ENCODE assay signal across 14 mouse cellular contexts in genomic region chr17:14714782-14715181, GRCm38 (mm10). TPM values are rescaled to one million over a fixed set of nuclear protein-coding genes. Genes with fewer than 3 reads are reported as not detected.
A peak's percentile ranks its signal among the peaks of the same experiment; 100 is the strongest.
DNase-seq lines count a peak whose midpoint lies in the region; ATAC-seq lines count a peak whose summit lies in the region.
"Had no signal": no experiment of that assay in that cellular context is flagged by ENCODE, and none has a peak within 500 bp of the region (broad histone marks: within the 10 kb centered on the region; RNA-seq: fewer than 3 reads in every experiment).

No protein-coding gene starts in this region.

- H3K27me3 ChIP-seq in midbrain, embryonic 16.5 days (ENCODE audit: control insufficient read depth, insufficient read depth, low read depth, low read length), result no peaks in the 10 kb centered on the region
- no peaks in the 10 kb centered on the region for H3K27me3 ChIP-seq in midbrain, embryonic 14.5 days (ENCODE audit: control insufficient read depth, insufficient read depth, low read length)
- H3K27me3 ChIP-seq in intestine, embryonic 16.5 days (replicated peaks; ENCODE audit: control insufficient read depth, insufficient read depth, low read length), result no peaks in the 10 kb centered on the region
- H3K27me3 ChIP-seq: forebrain, embryonic 12.5 days had no signal

- no peak overlapping the region for H3K27ac ChIP-seq in midbrain, embryonic 16.5 days (ENCODE audit: low read length)
- no peak overlapping the region for H3K27ac ChIP-seq in midbrain, embryonic 14.5 days (replicated peaks; ENCODE audit: low read depth, low read length)
- H3K27ac ChIP-seq in intestine, embryonic 16.5 days (ENCODE audit: low read length), result no peak overlapping the region
- H3K27ac ChIP-seq: forebrain, embryonic 12.5 days; liver, embryonic 14.5 days; stomach, postnatal 0 days had no signal

- no peak overlapping the region for H3K9ac ChIP-seq in midbrain, embryonic 16.5 days (ENCODE audit: low read depth, low read length)
- H3K9ac ChIP-seq in midbrain, embryonic 14.5 days (replicated peaks; ENCODE audit: low read length), result no peak overlapping the region
- H3K9ac ChIP-seq in intestine, embryonic 16.5 days (ENCODE audit: low read depth, low read length), result no peak overlapping the region
- H3K9ac ChIP-seq: forebrain, embryonic 12.5 days; liver, embryonic 14.5 days had no signal

- H3K36me3 ChIP-seq in midbrain, embryonic 16.5 days (ENCODE audit: control insufficient read depth, insufficient read depth, low read length), result no peaks in the 10 kb centered on the region
- no peaks in the 10 kb centered on the region for H3K36me3 ChIP-seq in midbrain, embryonic 14.5 days (ENCODE audit: control insufficient read depth, insufficient read depth, low read length)
- no peaks in the 10 kb centered on the region for H3K36me3 ChIP-seq in intestine, embryonic 16.5 days (ENCODE audit: control insufficient read depth, insufficient read depth, low read length)
- H3K36me3 ChIP-seq: forebrain, embryonic 12.5 days had no signal

- no peak for DNase-seq in frontal cortex, postnatal 36 days (ENCODE audit: low spot score in 2 of 2)
- DNase-seq in midbrain, embryonic 14.5 days, result no peak
- peak; percentile 13 for DNase-seq in telencephalon, adult 2 months (ENCODE audit: low read depth, low spot score)
- DNase-seq in cerebellum, adult 8-10 months, result no peak
- DNase-seq in thymus, postnatal 4 days, result no peak
- DNase-seq: adrenal gland, adult 8-10 months; cerebellum, postnatal 10 days; kidney, adult 9 months had no signal

- no peaks in the 10 kb centered on the region for H3K9me3 ChIP-seq in midbrain, embryonic 16.5 days (replicated peaks; ENCODE audit: control insufficient read depth, low read length, poor library complexity, severe bottlenecking)
- H3K9me3 ChIP-seq in midbrain, embryonic 14.5 days (ENCODE audit: control insufficient read depth, low read length), result no peaks in the 10 kb centered on the region
- no peaks in the 10 kb centered on the region for H3K9me3 ChIP-seq in intestine, embryonic 16.5 days (ENCODE audit: control insufficient read depth, low read length)
- H3K9me3 ChIP-seq: forebrain, embryonic 12.5 days had no signal

- ATAC-seq in frontal cortex, adult (ENCODE audit: low TSS enrichment), result 0 out of 2 replicates have a peak, but pooled peaks have one; percentile 23
- 0 out of 2 replicates have a peak, but pooled peaks have one; percentile 11 for ATAC-seq in midbrain, embryonic 16.5 days
- ATAC-seq in midbrain, embryonic 14.5 days (ENCODE audit: low FRiP score, low TSS enrichment), result no peak
- ATAC-seq in intestine, embryonic 16.5 days, result 0 out of 2 replicates have a peak, but pooled peaks have one; percentile 26

- H3K4me3 ChIP-seq in midbrain, embryonic 16.5 days (ENCODE audit: low read depth, low read length), result no peak overlapping the region
- no peak overlapping the region for H3K4me3 ChIP-seq in midbrain, embryonic 14.5 days (replicated peaks; ENCODE audit: low read depth, low read length)
- H3K4me3 ChIP-seq in intestine, embryonic 16.5 days (ENCODE audit: low read length), result no peak overlapping the region
- H3K4me3 ChIP-seq: forebrain, embryonic 12.5 days had no signal

- no peak overlapping the region for H3K4me2 ChIP-seq in midbrain, embryonic 16.5 days (ENCODE audit: low read length)
- H3K4me2 ChIP-seq in midbrain, embryonic 14.5 days (ENCODE audit: low read length), result no peak overlapping the region
- H3K4me2 ChIP-seq in intestine, embryonic 16.5 days (ENCODE audit: low read depth, low read length), result no peak overlapping the region
- H3K4me2 ChIP-seq: forebrain, embryonic 12.5 days had no signal

- 52% methylated on average over 8 of the region's 8 CpGs for WGBS in midbrain, embryonic 16.5 days
- 53% methylated on average over 8 of the region's 8 CpGs for WGBS in midbrain, embryonic 14.5 days
- 66% methylated on average over 8 of the region's 8 CpGs for WGBS in intestine, embryonic 16.5 days

- H3K4me1 ChIP-seq in midbrain, embryonic 16.5 days (ENCODE audit: control insufficient read depth, insufficient read depth, low read length), result no peaks in the 10 kb centered on the region
- no peaks in the 10 kb centered on the region for H3K4me1 ChIP-seq in midbrain, embryonic 14.5 days (ENCODE audit: control insufficient read depth, insufficient read depth, low read length)
- no peaks in the 10 kb centered on the region; the same call in 1 of the 2 replicates for H3K4me1 ChIP-seq in intestine, embryonic 16.5 days (ENCODE audit: control insufficient read depth, insufficient read depth, low read length)

RNA-seq across cellular contexts. Expression of gene Thbs2, which starts 20.7 kb away (rescaled TPM):
- 2.4 and 3.1 TPM in 2 replicates for polyA plus RNA-seq in midbrain, embryonic 16.5 days (2015; fragmentation: Nextera tagmentation; extraction: Ambion mirVana)
- 0.65 and 1.7 TPM in 2 replicates for polyA plus RNA-seq in midbrain, embryonic 14.5 days (2014; fragmentation: Nextera tagmentation; extraction: Ambion mirVana)
- 49.6 and 55.1 TPM in 2 replicates for polyA plus RNA-seq in intestine, embryonic 16.5 days (2015; fragmentation: Nextera tagmentation; extraction: Ambion mirVana)

Comparison
In these comparisons a context has a peak if more than half of its experiments do, and no peak if none do; other contexts are left out.
1. RNA of gene Thbs2, which starts 20.7 kb away (polyA plus RNA-seq): 49.6 to 55.1 TPM in intestine, embryonic 16.5 days; 2.4 to 3.1 TPM in midbrain, embryonic 16.5 days and 0.65 to 1.7 TPM in midbrain, embryonic 14.5 days; every median in the first group is over 10 times any median in the second.